Mouse (Mus musculus) ES-E14 (cell line): ENCODE results near the gene Plxnd1. TPM values are rescaled to one million over a fixed set of nuclear protein-coding genes. Genes with fewer than 3 reads are reported as not detected.

Experiments used
- DNase-seq: peaks from one replicate; pipeline ENCODE4 v3.0.0-alpha.2; 2013; ENCODE audit warnings: low read depth, low spot score
- H3K27ac ChIP-seq: 2 replicates; pipeline ENCODE4 v1.5.1; 2012; ENCODE audit warnings: low read depth, mild to moderate bottlenecking, low read length, moderate library complexity, mixed read lengths; ENCODE audit not compliant: poor library complexity, insufficient read depth, severe bottlenecking
- H3K36me3 ChIP-seq: 2 replicates; pipeline ENCODE4 v1.6.1; 2012; ENCODE audit warnings: mild to moderate bottlenecking, low read length, moderate library complexity, mixed read lengths; ENCODE audit not compliant: control insufficient read depth, poor library complexity, insufficient read depth, severe bottlenecking
- H3K4me1 ChIP-seq, 2 experiments: fragments of 150-350 bp in 1 of 2; sonication (generic) in 1 of 2; 2 replicates each; pipeline ENCODE4 v1.6.1; 2012; ENCODE audit warnings: low read length in 2 of 2, mild to moderate bottlenecking in 1 of 2, mixed read lengths in 1 of 2; ENCODE audit not compliant: control insufficient read depth in 2 of 2, insufficient read depth in 2 of 2, poor library complexity in 1 of 2
- H3K4me3 ChIP-seq, 2 experiments: fragments of 150-350 bp in 1 of 2; sonication (generic) in 1 of 2; 2 replicates each; pipeline ENCODE4 v1.5.1; 2012; ENCODE audit warnings: low read length in 2 of 2, low read depth in 1 of 2, mild to moderate bottlenecking in 1 of 2, mixed read lengths in 1 of 2; ENCODE audit not compliant: insufficient read depth in 1 of 2, poor library complexity in 1 of 2, severe bottlenecking in 1 of 2
- H3K9ac ChIP-seq: 2 replicates; pipeline ENCODE4 v1.6.1; 2012; ENCODE audit warnings: low read depth, mild to moderate bottlenecking, low read length, mixed read lengths; ENCODE audit not compliant: poor library complexity, insufficient read depth, severe bottlenecking
- H3K9me3 ChIP-seq: fragments of 150-350 bp; sonication (generic); 2 replicates; pipeline ENCODE4 v1.6.1; 2012; ENCODE audit warnings: low read depth, mild to moderate bottlenecking, low read length; ENCODE audit not compliant: control insufficient read depth, insufficient read depth
- CHD2 ChIP-seq: IDR thresholded peaks from 2 replicates; pipeline ENCODE4 v1.6.1; 2014; ENCODE audit warnings: mild to moderate bottlenecking, low read depth, low read length, inconsistent platforms
- HCFC1 ChIP-seq: IDR thresholded peaks from 2 replicates; pipeline ENCODE4 v1.6.1; 2012; ENCODE audit warnings: low read length, inconsistent platforms, borderline replicate concordance; ENCODE audit not compliant: insufficient read depth
- MAFK ChIP-seq: IDR thresholded peaks from 2 replicates; pipeline ENCODE4 v1.6.1; 2014; ENCODE audit warnings: mild to moderate bottlenecking, low read depth, low read length, inconsistent platforms; ENCODE audit not compliant: insufficient read depth
- ZC3H11A ChIP-seq: IDR thresholded peaks from 2 replicates; pipeline ENCODE4 v1.6.1; 2012; ENCODE audit warnings: low read depth, mild to moderate bottlenecking, inconsistent platforms, low read length, borderline replicate concordance
- ZNF384 ChIP-seq: IDR thresholded peaks from 2 replicates; pipeline ENCODE4 v1.6.1; 2012; ENCODE audit warnings: low read depth, low read length, inconsistent platforms
- in situ Hi-C, 2 experiments: fragments of 600-800 bp; cut with MboI; formaldehyde crosslinking; loops; one replicate each; pipeline ENCODE4 v1.15.1; 2025; ENCODE audit warnings: low sequenced_read_pairs in 2 of 2, inconsistent platforms in 1 of 2; ENCODE audit not compliant: unreplicated experiment in 2 of 2
- total RNA-seq: library from RNA; depleted of rRNA; stranded (reverse); fragments of 300-350 nt; gene quantifications from 2 replicates; pipeline ENCODE4 v1.2.3, GENCODE M21; 2012

The Plxnd1 gene
- total RNA-seq, 1 experiment, result 8.7 TPM

- in situ Hi-C loops, result loop anchor here in 1 of 2 experiments (10.0 kb wide), 1 partner anchor 111 kb away; no protein-coding TSS in a partner anchor
- TF ChIP-seq ZNF384, result no peak
- TF ChIP-seq ZC3H11A, result no peak
- TF ChIP-seq MAFK, result no peak
- no peak for TF ChIP-seq HCFC1
- TF ChIP-seq CHD2, result no peak
Measured at GRCm38 (mm10) chr6:116013687-116014086, 18.9 kb upstream of the Plxnd1 start.

DNA sequence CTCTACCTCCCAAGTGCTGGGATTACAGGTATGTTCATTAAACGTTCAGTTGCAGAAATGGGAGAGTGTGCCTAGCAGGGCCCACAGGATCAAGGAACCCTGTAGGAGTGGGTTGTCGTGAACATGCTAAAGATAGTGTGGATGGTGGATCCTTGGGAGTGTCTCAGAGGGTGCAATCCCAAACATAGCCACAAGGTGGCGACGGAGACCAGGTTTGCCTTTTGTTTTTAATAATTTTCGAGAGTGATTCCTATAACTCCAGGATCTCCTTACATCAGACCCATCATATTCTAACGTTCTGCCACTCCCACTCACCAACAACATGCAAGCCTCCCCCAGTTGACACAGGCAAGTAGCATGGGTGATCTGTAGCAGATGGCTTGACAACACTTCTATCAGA, 15.7 kb upstream of the Plxnd1 start:
- H3K9ac ChIP-seq, result no peak overlapping the region
- TF ChIP-seq ZC3H11A, result peak; percentile 73
- TF ChIP-seq ZNF384, result no peak
- peak; percentile 55 for DNase-seq
- H3K36me3 ChIP-seq, result no peaks in the 10 kb centered on the region
- H3K9me3 ChIP-seq, result no peaks in the 10 kb centered on the region
- H3K4me1 ChIP-seq, result peaks cover 0 to 12% of the 10 kb centered on the region in 2 experiments; a peak in 1 of 4 replicates
- H3K27ac ChIP-seq, result no peak overlapping the region
- in situ Hi-C loops, result loop anchor here in 1 of 2 experiments (10.0 kb wide), 1 partner anchor 114 kb away; no protein-coding TSS in a partner anchor
- H3K4me3 ChIP-seq, result no peak overlapping the region

More at GRCm38 (mm10) chr6:116013687-116014086, 18.9 kb upstream of the Plxnd1 start:
- Histone ChIP-seq H3K9me3 (no peaks in the 10 kb centered on the region), H3K4me3 (no peak overlapping the region), H3K36me3 (no peaks in the 10 kb centered on the region), H3K27ac (no peak overlapping the region), H3K4me1 (peaks cover 0 to 2% of the 10 kb centered on the region in 2 experiments; a peak in 1 of 4 replicates), H3K9ac (no peak overlapping the region)
- no peak for DNase-seq

GRCm38 (mm10) chr6:116009426-116009825, 14.6 kb upstream of the Plxnd1 start:
- H3K4me1 ChIP-seq, result peaks cover 0 to 12% of the 10 kb centered on the region in 2 experiments; a peak in 1 of 4 replicates
- in situ Hi-C loops, result loop anchor here in 1 of 2 experiments (5.0 kb wide), 1 partner anchor 117 kb away; no protein-coding TSS in a partner anchor
- no peaks in the 10 kb centered on the region for H3K36me3 ChIP-seq
- TF ChIP-seq CHD2 (no peak), ZC3H11A (no peak), ZNF384 (no peak), MAFK (no peak), HCFC1 (no peak)
- no peaks in the 10 kb centered on the region for H3K9me3 ChIP-seq
- H3K4me3 ChIP-seq, result no peak overlapping the region
- no peak overlapping the region for H3K27ac ChIP-seq
- no peak overlapping the region for H3K9ac ChIP-seq
- DNase-seq, result no peak

- in situ Hi-C loops, result loop anchor here in 1 of 2 experiments (5.0 kb wide), 1 partner anchor 115 kb away; no protein-coding TSS in a partner anchor
- peaks cover 0 to 14% of the 10 kb centered on the region in 2 experiments; a peak in 1 of 4 replicates for H3K4me1 ChIP-seq
- TF ChIP-seq ZC3H11A (no peak; the same call in 1 of the 2 replicates), HCFC1 (no peak), MAFK (no peak), ZNF384 (no peak), CHD2 (no peak)
Measured at GRCm38 (mm10) chr6:116007561-116008173, 12.9 kb upstream of the Plxnd1 start.

More at GRCm38 (mm10) chr6:116007561-116008173, 12.9 kb upstream of the Plxnd1 start:
- H3K27ac ChIP-seq, result no peak overlapping the region
- no peak overlapping the region for H3K4me3 ChIP-seq
- peak; percentile 69 for DNase-seq
- H3K36me3 ChIP-seq, result no peaks in the 10 kb centered on the region
- H3K9me3 ChIP-seq, result no peaks in the 10 kb centered on the region
- no peak overlapping the region for H3K9ac ChIP-seq
